Mouse (Mus musculus): ENCODE results near the gene Artn. TPM values are rescaled to one million over a fixed set of nuclear protein-coding genes. Genes with fewer than 3 reads are reported as not detected.

Gene Artn
- polyA plus RNA-seq, 1 experiment from 2014 or later: 0.81 TPM

DNA sequence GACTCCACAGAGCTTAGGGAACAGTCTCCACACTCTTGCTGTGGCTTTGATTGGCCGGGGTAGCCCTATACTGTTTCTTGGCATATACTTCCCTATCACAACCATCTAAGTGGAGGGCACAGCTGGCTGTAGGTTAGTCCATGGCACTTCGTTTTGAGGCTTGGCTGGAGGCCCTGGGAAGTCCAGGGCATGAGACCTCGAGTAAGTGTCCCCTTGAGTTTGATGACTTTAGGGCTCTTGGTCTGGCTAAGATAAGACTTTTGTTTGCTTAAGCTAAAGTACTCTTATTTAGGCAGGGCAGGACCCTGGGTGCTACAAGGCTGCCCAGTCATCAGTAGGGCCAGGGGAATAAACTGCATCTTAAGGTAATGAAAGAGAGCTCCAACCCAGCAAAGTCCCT lies 31.5 kb downstream of the Artn start:
- Histone ChIP-seq H3K9me3 (replicated peaks) (no peaks in the 10 kb centered on the region), H3K36me3 (peaks cover 93% of the 10 kb centered on the region), H3K4me1 (no peaks in the 10 kb centered on the region), H3K27me3 (ENCODE audit: low read depth, poor library complexity, severe bottlenecking) (no peaks in the 10 kb centered on the region), H3K27ac (replicated peaks) (no peak overlapping the region), H3K4me3 (no peak overlapping the region)
- WGBS: 83% methylated on average over 3 of the region's 3 CpGs
- DNase-seq (ENCODE audit: low spot score): no peak

DNA sequence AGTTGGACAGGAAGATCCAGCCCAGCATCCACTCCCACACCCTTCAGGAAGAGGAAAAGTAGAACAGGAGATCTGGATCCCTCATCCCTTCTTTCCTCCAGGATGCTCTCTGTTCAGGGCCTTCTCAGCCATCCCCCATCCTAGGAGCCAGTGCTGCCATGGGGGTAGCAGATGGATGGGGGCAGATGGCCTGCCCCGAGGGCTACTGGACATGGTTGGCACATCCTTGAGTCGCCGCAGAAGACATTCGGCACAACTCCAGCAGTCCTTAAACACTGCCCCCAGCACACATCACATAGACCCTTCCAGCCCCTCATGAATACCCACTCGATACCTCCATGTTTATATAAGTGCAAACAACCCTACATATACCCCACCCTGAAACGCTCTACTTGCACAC lies 33.5 kb downstream of the Artn start:
- Histone ChIP-seq H3K27me3 (ENCODE audit: low read depth, poor library complexity, severe bottlenecking) (no peaks in the 10 kb centered on the region), H3K4me1 (peaks cover 11% of the 10 kb centered on the region), H3K4me3 (no peak overlapping the region), H3K9me3 (replicated peaks) (no peaks in the 10 kb centered on the region), H3K36me3 (peaks cover 73% of the 10 kb centered on the region), H3K27ac (replicated peaks) (no peak overlapping the region)
- DNase-seq (ENCODE audit: low spot score): no peak
- 96% methylated on average over 6 of the region's 6 CpGs for WGBS

DNA sequence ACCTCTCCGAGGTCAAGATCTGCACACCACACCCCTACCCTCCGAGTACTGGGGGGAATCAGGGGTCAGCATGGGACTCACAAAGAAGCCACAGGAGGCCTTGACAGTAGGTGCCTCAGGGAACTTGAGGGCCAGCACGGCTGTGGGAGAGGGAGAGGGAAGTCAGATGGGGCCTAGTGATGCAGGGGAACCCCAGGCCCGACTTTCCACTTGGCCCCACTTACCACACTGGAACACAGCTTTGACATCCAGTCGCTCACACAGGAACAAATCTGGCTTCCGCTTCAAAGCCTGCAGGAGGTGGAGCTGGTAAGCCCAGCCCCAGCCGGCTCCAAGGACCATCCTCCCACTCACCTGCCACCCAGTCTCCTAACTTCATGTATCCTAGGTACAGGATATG lies 34.2 kb downstream of the Artn start:
- no peak overlapping the region for H3K4me3 ChIP-seq
- 84% methylated on average over 7 of the region's 7 CpGs for WGBS
- peaks cover 69% of the 10 kb centered on the region for H3K36me3 ChIP-seq

GRCm38 (mm10) chr4:117894601-117895000 lies 35.0 kb downstream of the Artn start:
- no peak overlapping the region for H3K4me3 ChIP-seq
- no peaks in the 10 kb centered on the region for H3K27me3 ChIP-seq (ENCODE audit: low read depth, poor library complexity, severe bottlenecking)
- H3K9me3 ChIP-seq (replicated peaks): no peaks in the 10 kb centered on the region
- WGBS: 90% methylated on average over 8 of the region's 8 CpGs
- H3K27ac ChIP-seq (replicated peaks): no peak overlapping the region
- DNase-seq (ENCODE audit: low spot score): no peak
- H3K4me1 ChIP-seq: peaks cover 19% of the 10 kb centered on the region
- H3K36me3 ChIP-seq: peaks cover 69% of the 10 kb centered on the region

More for the DNA sequence above, 34.2 kb downstream of the Artn start:
- no peaks in the 10 kb centered on the region for H3K9me3 ChIP-seq (replicated peaks)
- no peaks in the 10 kb centered on the region for H3K27me3 ChIP-seq (ENCODE audit: low read depth, poor library complexity, severe bottlenecking)
- H3K27ac ChIP-seq (replicated peaks): no peak overlapping the region
- peaks cover 18% of the 10 kb centered on the region for H3K4me1 ChIP-seq
- DNase-seq (ENCODE audit: low spot score): no peak

- Histone ChIP-seq H3K36me3 (peaks cover 64% of the 10 kb centered on the region), H3K9me3 (replicated peaks) (no peaks in the 10 kb centered on the region), H3K27me3 (ENCODE audit: low read depth, poor library complexity, severe bottlenecking) (no peaks in the 10 kb centered on the region), H3K27ac (replicated peaks) (no peak overlapping the region), H3K4me1 (peaks cover 19% of the 10 kb centered on the region), H3K4me3 (no peak overlapping the region)
- 25% methylated on average over 9 of the region's 9 CpGs for WGBS
- peak; percentile 46 for DNase-seq (ENCODE audit: low spot score)
Observed at GRCm38 (mm10) chr4:117893376-117893775, 36.2 kb downstream of the Artn start.

DNA sequence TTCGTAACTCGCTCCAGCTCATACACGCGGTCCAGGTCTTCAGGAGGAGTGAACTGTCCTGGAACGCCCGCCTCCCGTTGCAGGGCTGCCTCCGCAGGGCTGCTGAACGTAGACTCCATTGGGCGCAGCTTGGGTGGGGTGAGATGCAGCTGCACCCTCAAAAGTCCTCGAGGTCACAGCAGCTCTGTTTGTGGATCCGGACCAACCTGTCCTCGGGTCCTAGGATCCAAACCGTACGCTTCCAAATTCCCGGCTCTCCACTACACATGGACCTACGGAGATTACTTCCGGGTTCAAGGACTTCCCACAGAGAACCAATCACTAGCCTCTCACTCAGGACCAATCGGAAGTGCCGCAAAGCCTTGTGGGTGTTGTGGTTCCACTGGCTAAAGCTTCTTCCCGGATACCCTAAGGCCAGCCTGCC lies 37.8 kb downstream of the Artn start, which contains the start of gene Dph2:
Gene Dph2, minus strand, starts transcription at position 295 of the 424 bp plus-strand sequence.
- WGBS: under 1% methylated on average over 21 of the region's 21 CpGs
- DNase-seq (ENCODE audit: low spot score): peak; percentile 81
- Histone ChIP-seq H3K27me3 (ENCODE audit: low read depth, poor library complexity, severe bottlenecking) (no peaks in the 10 kb centered on the region), H3K4me1 (peaks cover 28% of the 10 kb centered on the region), H3K36me3 (peaks cover 47% of the 10 kb centered on the region), H3K4me3 (peak within 1 kb of the TSS; percentile 64), H3K27ac (replicated peaks) (peak within 1 kb of the TSS; percentile 46; the same call in 1 of the 2 replicates), H3K9me3 (replicated peaks) (no peaks in the 10 kb centered on the region)

- H3K4me1 ChIP-seq: peaks cover 38% of the 10 kb centered on the region
- no peak for DNase-seq (ENCODE audit: low spot score)
- WGBS: 50% methylated on average over 8 of the region's 8 CpGs
- H3K36me3 ChIP-seq: peaks cover 41% of the 10 kb centered on the region
- H3K27me3 ChIP-seq (ENCODE audit: low read depth, poor library complexity, severe bottlenecking): no peaks in the 10 kb centered on the region
- H3K9me3 ChIP-seq (replicated peaks): no peaks in the 10 kb centered on the region
- peak overlapping the region; percentile 64 for H3K4me3 ChIP-seq
- no peak overlapping the region for H3K27ac ChIP-seq (replicated peaks)
Observed at GRCm38 (mm10) chr4:117890750-117891149, 38.8 kb downstream of the Artn start.

- 89% methylated on average over 14 of the region's 14 CpGs for WGBS
- no peak for DNase-seq (ENCODE audit: low spot score)
- H3K27ac ChIP-seq (replicated peaks): no peak overlapping the region
- H3K4me3 ChIP-seq: peak overlapping the region; percentile 64; the same call in 1 of the 2 replicates
- H3K4me1 ChIP-seq: peaks cover 44% of the 10 kb centered on the region
- H3K36me3 ChIP-seq: peaks cover 41% of the 10 kb centered on the region
- no peaks in the 10 kb centered on the region for H3K27me3 ChIP-seq (ENCODE audit: low read depth, poor library complexity, severe bottlenecking)
- H3K9me3 ChIP-seq (replicated peaks): no peaks in the 10 kb centered on the region
Observed at GRCm38 (mm10) chr4:117890031-117890430, 39.5 kb downstream of the Artn start.

GRCm38 (mm10) chr4:117889471-117889870 lies 40.1 kb downstream of the Artn start:
- WGBS: 92% methylated on average over 15 of the region's 15 CpGs
- Histone ChIP-seq H3K27ac (replicated peaks) (no peak overlapping the region), H3K36me3 (peaks cover 41% of the 10 kb centered on the region), H3K27me3 (ENCODE audit: low read depth, poor library complexity, severe bottlenecking) (0 out of 2 replicates have a peak, but pooled peaks cover 2% of the 10 kb centered on the region), H3K9me3 (replicated peaks) (no peaks in the 10 kb centered on the region), H3K4me3 (0 out of 2 replicates have a peak overlapping the region, but pooled peaks have one; percentile 11), H3K4me1 (peaks cover 46% of the 10 kb centered on the region)
- no peak for DNase-seq (ENCODE audit: low spot score)

- H3K9me3 ChIP-seq (replicated peaks): no peaks in the 10 kb centered on the region
- H3K4me1 ChIP-seq: peaks cover 57% of the 10 kb centered on the region
- H3K27me3 ChIP-seq (ENCODE audit: low read depth, poor library complexity, severe bottlenecking): 0 out of 2 replicates have a peak, but pooled peaks cover 8% of the 10 kb centered on the region
- WGBS: 76% methylated on average over 2 of the region's 2 CpGs
- DNase-seq (ENCODE audit: low spot score): no peak
- H3K4me3 ChIP-seq: peak overlapping the region; percentile 95
- no peak overlapping the region for H3K27ac ChIP-seq (replicated peaks)
- peaks cover 40% of the 10 kb centered on the region for H3K36me3 ChIP-seq
Observed at GRCm38 (mm10) chr4:117887920-117888319, 41.6 kb downstream of the Artn start.

- DNase-seq (ENCODE audit: low spot score): peak; percentile 92
- H3K27me3 ChIP-seq (ENCODE audit: low read depth, poor library complexity, severe bottlenecking): 0 out of 2 replicates have a peak, but pooled peaks cover 8% of the 10 kb centered on the region
- WGBS: under 1% methylated on average over 37 of the region's 37 CpGs
- peaks cover 60% of the 10 kb centered on the region for H3K4me1 ChIP-seq
- no peaks in the 10 kb centered on the region for H3K9me3 ChIP-seq (replicated peaks)
- H3K4me3 ChIP-seq: peak within 1 kb of the TSS; percentile 95
- peaks cover 40% of the 10 kb centered on the region for H3K36me3 ChIP-seq
- H3K27ac ChIP-seq (replicated peaks): peak within 1 kb of the TSS; percentile 86
Observed at GRCm38 (mm10) chr4:117887133-117887532, 42.4 kb downstream of the Artn start, which contains the start of gene Atp6v0b. TSS of gene Atp6v0b (minus strand) at chr4:117887333.

DNA sequence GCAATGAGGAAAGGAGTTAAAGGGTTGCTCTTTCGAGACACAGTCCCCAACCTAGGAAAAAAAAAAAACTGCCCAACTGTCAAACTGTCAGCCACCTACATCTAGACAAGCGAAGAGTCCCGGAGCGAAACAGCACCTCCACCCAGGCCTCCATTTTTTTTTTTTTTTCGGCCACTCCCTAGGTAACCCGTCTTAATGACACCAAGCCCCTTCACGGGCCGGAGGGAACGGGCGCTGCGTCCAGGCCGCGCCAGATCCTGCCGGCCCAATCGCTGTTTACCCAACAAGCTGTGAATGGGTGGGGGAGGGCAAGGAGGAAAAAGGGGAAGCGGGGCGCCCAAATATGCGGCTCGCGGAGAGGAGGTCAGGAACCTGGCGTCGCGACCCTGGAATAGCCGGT lies 42.9 kb downstream of the Artn start:
- 0 out of 2 replicates have a peak, but pooled peaks cover 8% of the 10 kb centered on the region for H3K27me3 ChIP-seq (ENCODE audit: low read depth, poor library complexity, severe bottlenecking)
- 4% methylated on average over 24 of the region's 24 CpGs for WGBS
- H3K4me1 ChIP-seq: peaks cover 63% of the 10 kb centered on the region
- H3K4me3 ChIP-seq: peak overlapping the region; percentile 95
- H3K36me3 ChIP-seq: peaks cover 40% of the 10 kb centered on the region
- no peak for DNase-seq (ENCODE audit: low spot score)
- no peaks in the 10 kb centered on the region for H3K9me3 ChIP-seq (replicated peaks)
- H3K27ac ChIP-seq (replicated peaks): peak overlapping the region; percentile 86

DNA sequence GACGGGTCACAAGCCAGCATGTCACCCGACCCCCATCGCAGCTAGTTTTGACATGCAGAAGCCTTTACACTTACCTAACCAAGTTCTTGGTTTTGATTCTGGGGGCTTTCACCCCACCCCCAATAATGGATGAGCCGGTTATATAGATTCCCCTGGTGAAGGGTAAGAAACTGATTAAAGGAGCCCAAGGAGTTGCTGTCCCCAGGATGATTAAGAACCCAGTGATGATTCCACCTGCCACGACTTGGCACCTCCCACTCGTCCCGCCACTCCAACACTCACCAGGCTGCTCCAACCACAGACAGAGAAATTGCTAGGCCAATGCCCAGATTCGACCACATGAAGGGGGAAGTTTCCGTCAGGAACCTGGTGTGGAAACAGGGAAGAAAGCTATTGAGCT lies 43.6 kb downstream of the Artn start:
- peak overlapping the region; percentile 95 for H3K4me3 ChIP-seq
- H3K27me3 ChIP-seq (ENCODE audit: low read depth, poor library complexity, severe bottlenecking): 0 out of 2 replicates have a peak, but pooled peaks cover 8% of the 10 kb centered on the region
- H3K9me3 ChIP-seq (replicated peaks): no peaks in the 10 kb centered on the region
- H3K4me1 ChIP-seq: peaks cover 64% of the 10 kb centered on the region
- peaks cover 46% of the 10 kb centered on the region for H3K36me3 ChIP-seq
- H3K27ac ChIP-seq (replicated peaks): no peak overlapping the region
- 87% methylated on average over 9 of the region's 9 CpGs for WGBS
- DNase-seq (ENCODE audit: low spot score): no peak
